Mouse (Mus musculus) lung, postnatal 10 days (tissue): ENCODE measurements around the gene Cachd1.

ENCODE experiments used
- DNase-seq: peaks from one replicate; pipeline ENCODE4 v3.0.0; 2021

The Cachd1 gene

GRCm38 (mm10) chr4:101069154-101069971 is 292.9 kb downstream of the Cachd1 start:
- DNase-seq, result peak; percentile 61

- no peak for DNase-seq
Observed at GRCm38 (mm10) chr4:101071570-101071969, 295.1 kb downstream of the Cachd1 start.

- DNase-seq, result no peak
Observed at GRCm38 (mm10) chr4:101076425-101076824, 299.9 kb downstream of the Cachd1 start.
